Mouse (Mus musculus) lung, adult 2 months (tissue): ENCODE results near the gene Cep295nl.

ENCODE experiments used
- CTCF ChIP-seq: fragments of 200-500 bp; IDR thresholded peaks from 2 replicates; pipeline ENCODE4 v1.5.1; 2011; ENCODE audit warnings: mild to moderate bottlenecking, low read length, control low read depth; ENCODE audit not compliant: insufficient read depth
- POLR2A ChIP-seq: fragments of 200-500 bp; IDR thresholded peaks from 2 replicates; pipeline ENCODE4 v1.6.1; 2011; ENCODE audit warnings: low read depth, mild to moderate bottlenecking, control low read depth, low read length, borderline replicate concordance; ENCODE audit errors: extremely low read depth

DNA sequence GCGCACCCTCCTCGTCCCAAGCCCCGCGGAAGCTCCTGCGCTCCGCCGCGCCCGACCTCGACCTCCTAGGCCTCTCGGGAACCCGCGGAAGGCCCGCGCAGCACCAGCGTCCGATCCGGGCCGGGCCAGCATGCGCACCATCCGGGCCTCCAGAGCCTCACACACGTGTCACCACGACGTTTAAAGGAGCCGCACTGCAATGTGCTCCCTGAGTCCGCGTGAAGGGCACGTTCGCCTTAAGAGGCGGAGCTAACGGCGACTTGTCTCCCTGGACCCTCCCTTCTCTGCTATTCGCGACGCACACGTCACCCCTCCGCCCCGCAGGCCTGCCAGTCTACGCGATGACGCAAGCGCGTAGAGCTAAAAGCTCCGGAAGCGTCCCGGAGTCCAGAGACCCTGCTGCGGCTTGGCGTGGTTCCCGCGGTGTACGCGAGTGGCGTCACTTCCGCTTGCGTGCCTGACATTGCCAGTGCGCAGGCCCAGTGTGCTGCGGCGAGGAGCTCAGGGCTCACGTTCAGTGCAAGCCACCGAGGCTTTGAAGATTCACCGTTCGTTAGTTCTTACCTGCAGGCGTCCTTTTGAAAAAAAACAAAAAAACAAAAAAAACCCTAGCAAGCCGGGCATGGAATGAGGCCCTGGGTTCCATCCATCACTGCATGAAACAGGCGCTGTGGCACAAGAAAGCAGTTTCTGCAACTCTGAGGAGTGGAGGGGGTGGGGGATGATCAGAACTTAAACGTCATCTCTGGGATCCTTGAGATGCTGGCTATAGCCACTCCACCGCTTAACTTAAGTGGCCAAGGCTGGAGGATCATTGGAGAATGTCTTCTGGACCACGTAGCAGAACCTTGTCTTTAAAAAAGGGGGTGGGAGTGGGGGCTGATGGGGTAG lies 52.1 kb downstream of the Cep295nl start, which contains the start of gene Usp36:
- TF ChIP-seq CTCF (no peak), POLR2A (peak; percentile 98)
